Mouse (Mus musculus) C2C12 (cell line): Measurements from ENCODE around the gene Ptprn2. TPM values are rescaled to one million over a fixed set of nuclear protein-coding genes. Genes with fewer than 3 reads are reported as not detected.

Experiments
- H3K27me3 ChIP-seq: one replicate; pipeline ENCODE4 v1.6.1; 2011; ENCODE audit not compliant: control insufficient read depth, insufficient read depth, insufficient read length
- H3K36me3 ChIP-seq: one replicate; pipeline ENCODE4 v1.6.1; 2011; ENCODE audit not compliant: control insufficient read depth, insufficient read depth
- H3K4me3 ChIP-seq: one replicate; pipeline ENCODE4 v1.5.1; 2011; ENCODE audit warnings: mild to moderate bottlenecking, control low read depth; ENCODE audit not compliant: poor library complexity, insufficient read depth, severe bottlenecking
- H3K79me2 ChIP-seq: one replicate; pipeline ENCODE4 v1.6.1; 2011; ENCODE audit not compliant: control insufficient read depth, insufficient read depth
- H3K79me3 ChIP-seq: one replicate; pipeline ENCODE4 v1.6.1; 2011; ENCODE audit warnings: low read depth, control low read depth
- H3ac ChIP-seq: one replicate; pipeline ENCODE3; 2011; ENCODE audit warnings: low read depth; ENCODE audit not compliant: control insufficient read depth, insufficient read length
- CEBPB ChIP-seq: IDR thresholded peaks from one replicate; pipeline ENCODE4 v1.6.1; 2011; ENCODE audit warnings: low read depth, mild to moderate bottlenecking, control low read depth, moderate library complexity
- CTCF ChIP-seq: IDR thresholded peaks from one replicate; pipeline ENCODE4 v1.5.1; 2011; ENCODE audit not compliant: control insufficient read depth, insufficient read depth, insufficient read length
- FOSL1 ChIP-seq: IDR thresholded peaks from one replicate; pipeline ENCODE4 v1.8.0; 2011; ENCODE audit warnings: mild to moderate bottlenecking, low read length; ENCODE audit not compliant: poor library complexity, insufficient read depth, severe bottlenecking
- MAX ChIP-seq: IDR thresholded peaks from one replicate; pipeline ENCODE4 v1.6.1; 2011; ENCODE audit warnings: mild to moderate bottlenecking, control low read depth
- MYOD1 ChIP-seq: IDR thresholded peaks from one replicate; pipeline ENCODE4 v1.6.1; 2011; ENCODE audit warnings: low read depth; ENCODE audit not compliant: control insufficient read depth, insufficient read length
- MYOG ChIP-seq: IDR thresholded peaks from one replicate; pipeline ENCODE4 v1.6.1; 2011; ENCODE audit not compliant: control insufficient read depth, insufficient read length; ENCODE audit errors: extremely low read depth
- USF1 ChIP-seq: IDR thresholded peaks from one replicate; pipeline ENCODE4 v1.6.1; 2011; ENCODE audit warnings: low read depth, mild to moderate bottlenecking, control low read depth, moderate library complexity
- polyA plus RNA-seq: library from polyadenylated mRNA; unstranded; fragments of >200 nt; fragmentation: generic; extraction: Trizol; gene quantifications from one replicate; pipeline ENCODE4 v1.2.1, GENCODE M21; 2012; ENCODE audit warnings: missing spikeins

Gene Ptprn2
- polyA plus RNA-seq, 1 experiment = 0.41 TPM

DNA sequence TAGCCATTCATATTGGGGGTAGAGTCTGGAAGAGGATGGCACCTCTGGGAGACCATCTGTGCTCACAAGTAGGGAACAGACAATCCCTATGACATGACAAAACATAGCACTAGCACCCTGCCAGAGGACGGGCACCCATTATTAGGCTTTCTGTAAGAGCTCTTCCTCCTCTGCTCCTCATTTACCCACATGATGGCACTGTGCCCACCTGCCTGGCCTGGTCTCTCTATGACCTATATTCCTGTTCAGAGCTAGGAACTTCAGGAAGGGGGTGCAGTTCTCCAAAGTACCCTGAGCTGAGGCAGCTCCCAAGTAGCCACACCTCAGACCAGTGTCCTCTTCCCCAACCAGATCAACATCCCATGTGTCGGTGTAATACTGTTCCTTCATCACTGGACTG, 777.6 kb downstream of the Ptprn2 start:
- Histone ChIP-seq H3K36me3 (no peaks in the 10 kb centered on the region), H3K79me2 (no peaks in the 10 kb centered on the region), H3K79me3 (no peaks in the 10 kb centered on the region), H3K4me3 (no peak overlapping the region), H3ac (no peak overlapping the region), H3K27me3 (no peaks in the 10 kb centered on the region)
- TF ChIP-seq CEBPB (no peak), MYOG (no peak), MYOD1 (no peak), USF1 (no peak)

GRCm38 (mm10) chr12:117265211-117265610, 779.7 kb downstream of the Ptprn2 start:
- H3K4me3 ChIP-seq = no peak overlapping the region
- no peaks in the 10 kb centered on the region for H3K27me3 ChIP-seq
- H3ac ChIP-seq = no peak overlapping the region
- TF ChIP-seq CEBPB (no peak), MAX (no peak), MYOD1 (no peak), MYOG (no peak), CTCF (no peak), FOSL1 (no peak), USF1 (no peak)
- no peaks in the 10 kb centered on the region for H3K36me3 ChIP-seq
- no peaks in the 10 kb centered on the region for H3K79me2 ChIP-seq
- H3K79me3 ChIP-seq = no peaks in the 10 kb centered on the region

DNA sequence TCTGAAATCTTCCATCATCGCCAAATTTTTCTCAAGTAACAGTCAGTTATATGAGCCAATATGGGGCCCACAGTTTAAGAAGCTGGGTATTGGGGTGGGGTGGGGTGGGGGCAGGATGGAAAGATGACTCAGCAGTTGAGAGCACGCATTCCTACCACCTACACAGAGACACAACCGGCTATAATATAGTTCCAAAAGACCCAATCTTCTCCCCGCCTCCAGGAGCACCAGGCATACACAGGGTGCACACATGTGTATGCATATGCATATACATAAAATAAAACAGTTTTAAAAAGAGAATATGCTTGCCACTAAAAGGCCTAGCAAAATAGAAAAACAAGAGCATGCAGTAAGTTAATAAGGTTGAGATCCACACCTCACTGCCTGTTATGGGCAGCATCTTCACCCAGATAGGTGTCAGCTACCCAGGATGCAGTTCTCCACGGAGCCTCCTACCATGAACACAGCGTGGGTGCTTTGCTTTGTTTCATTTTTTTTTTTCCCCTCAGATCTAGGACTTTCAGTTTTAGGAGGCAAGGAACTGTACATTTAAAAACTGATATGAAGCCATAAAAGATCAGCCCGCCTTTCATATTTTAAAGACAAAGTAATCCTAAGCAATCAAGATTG, 783.1 kb downstream of the Ptprn2 start:
- H3K79me3 ChIP-seq = no peaks in the 10 kb centered on the region
- TF ChIP-seq USF1 (no peak), CTCF (no peak), CEBPB (no peak), MYOG (no peak), MAX (no peak), FOSL1 (no peak), MYOD1 (no peak)
- H3K4me3 ChIP-seq = no peak overlapping the region
- H3K27me3 ChIP-seq = no peaks in the 10 kb centered on the region
- no peak overlapping the region for H3ac ChIP-seq
- H3K79me2 ChIP-seq = no peaks in the 10 kb centered on the region
- no peaks in the 10 kb centered on the region for H3K36me3 ChIP-seq

- TF ChIP-seq MYOD1 (no peak), FOSL1 (no peak), MYOG (no peak), MAX (no peak), CEBPB (no peak), CTCF (no peak), USF1 (no peak)
- H3K27me3 ChIP-seq = no peaks in the 10 kb centered on the region
- no peaks in the 10 kb centered on the region for H3K79me3 ChIP-seq
- H3ac ChIP-seq = no peak overlapping the region
- H3K79me2 ChIP-seq = no peaks in the 10 kb centered on the region
- no peak overlapping the region for H3K4me3 ChIP-seq
- no peaks in the 10 kb centered on the region for H3K36me3 ChIP-seq
Measured at GRCm38 (mm10) chr12:117269310-117269709, 783.8 kb downstream of the Ptprn2 start.

- Histone ChIP-seq H3K27me3 (no peaks in the 10 kb centered on the region), H3K4me3 (no peak overlapping the region), H3K79me3 (no peaks in the 10 kb centered on the region), H3K36me3 (no peaks in the 10 kb centered on the region), H3K79me2 (no peaks in the 10 kb centered on the region), H3ac (no peak overlapping the region)
- TF ChIP-seq MAX (no peak), CEBPB (no peak), USF1 (no peak), MYOG (no peak), FOSL1 (no peak), CTCF (no peak), MYOD1 (no peak)
Measured at GRCm38 (mm10) chr12:117270199-117270598, 784.7 kb downstream of the Ptprn2 start.

DNA sequence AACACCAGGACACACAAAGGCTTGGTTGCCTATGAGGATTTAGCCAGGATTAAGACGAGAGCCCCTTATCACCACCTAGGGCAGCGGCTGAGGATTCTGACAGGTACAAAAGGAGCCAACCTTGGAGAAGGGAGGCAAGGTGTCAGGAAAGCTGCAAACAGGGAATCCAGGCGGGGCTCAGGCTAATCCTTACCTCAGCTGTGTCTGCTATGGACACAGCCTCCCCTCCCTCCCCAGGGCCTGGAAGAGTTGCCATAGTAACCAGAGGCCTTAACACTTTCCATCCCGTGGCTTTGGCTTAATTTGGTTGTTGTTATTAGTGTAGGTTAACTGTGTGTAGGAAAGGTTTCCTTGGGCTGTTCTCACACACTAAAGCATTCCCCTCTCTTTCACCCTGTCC, 787.6 kb downstream of the Ptprn2 start:
- no peak overlapping the region for H3ac ChIP-seq
- no peaks in the 10 kb centered on the region for H3K79me3 ChIP-seq
- H3K36me3 ChIP-seq = peaks cover 4% of the 10 kb centered on the region
- H3K27me3 ChIP-seq = no peaks in the 10 kb centered on the region
- no peak overlapping the region for H3K4me3 ChIP-seq
- no peaks in the 10 kb centered on the region for H3K79me2 ChIP-seq
- no peak for TF ChIP-seq FOSL1
- TF ChIP-seq CEBPB = no peak
- TF ChIP-seq CTCF = no peak
- TF ChIP-seq MYOG = no peak
- TF ChIP-seq MYOD1 = no peak
- no peak for TF ChIP-seq MAX
- no peak for TF ChIP-seq USF1

DNA sequence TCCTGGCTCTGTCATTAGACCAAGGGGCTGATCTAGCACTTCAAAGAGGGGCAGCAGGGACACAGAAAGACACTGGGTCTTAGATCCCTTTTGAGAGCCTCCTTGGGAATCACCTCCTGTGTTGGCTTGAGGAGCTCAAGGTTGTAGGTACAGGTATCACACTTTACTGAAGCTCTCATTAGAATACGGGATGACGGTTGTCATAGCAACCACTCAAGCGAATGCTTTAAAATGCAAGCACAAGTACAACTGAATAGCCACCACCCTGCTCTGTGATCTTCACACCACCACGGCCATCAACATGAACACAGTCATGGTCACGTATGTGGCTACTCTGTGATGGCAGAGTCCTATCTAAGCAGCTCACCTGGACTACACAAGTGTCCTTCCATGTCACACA, 789.1 kb downstream of the Ptprn2 start:
- TF ChIP-seq CEBPB (no peak), USF1 (no peak), FOSL1 (no peak), MAX (no peak), MYOD1 (no peak), CTCF (no peak), MYOG (no peak)
- peaks cover 4% of the 10 kb centered on the region for H3K36me3 ChIP-seq
- H3K79me2 ChIP-seq = no peaks in the 10 kb centered on the region
- H3K27me3 ChIP-seq = no peaks in the 10 kb centered on the region
- no peaks in the 10 kb centered on the region for H3K79me3 ChIP-seq
- no peak overlapping the region for H3ac ChIP-seq
- no peak overlapping the region for H3K4me3 ChIP-seq
